Mouse (Mus musculus) megakaryocyte, embryonic 14.5 days (primary cell): ENCODE data around the gene Gm21693. TPM values are rescaled to one million over a fixed set of nuclear protein-coding genes. Genes with fewer than 3 reads are reported as not detected.
"Not testable (repeated sequence)": the region's sequence is repeated elsewhere in the genome, so short reads cannot be mapped to it uniquely, and the experiment has no call there.

Experiments used
- H3K27me3 ChIP-seq: replicated peaks from 2 replicates; pipeline ENCODE3; 2012; ENCODE audit warnings: inconsistent platforms
- H3K36me3 ChIP-seq: replicated peaks from 2 replicates; pipeline ENCODE3; 2012; ENCODE audit warnings: low read length, inconsistent platforms, mixed read lengths
- H3K4me1 ChIP-seq: 2 replicates; pipeline ENCODE4 v1.6.1; 2012; ENCODE audit warnings: inconsistent platforms
- H3K4me3 ChIP-seq: replicated peaks from 2 replicates; pipeline ENCODE3; 2012; ENCODE audit warnings: moderate library complexity, mild to moderate bottlenecking, inconsistent platforms
- H3K9me3 ChIP-seq: 2 replicates; pipeline ENCODE4 v1.6.1; 2012; ENCODE audit warnings: inconsistent platforms
- polyA plus RNA-seq: library from polyadenylated mRNA; stranded (reverse); fragments of >175 nt; gene quantifications from 2 replicates; pipeline ENCODE4 v1.2.3, GENCODE M21; 2012; ENCODE audit warnings: low replicate concordance; ENCODE audit not compliant: insufficient read depth

The Gm21693 gene
- not detected in 2 replicates for polyA plus RNA-seq

GRCm38 (mm10) chrY:3345229-3345628 is at the start of gene Gm21693:
TSS of gene Gm21693 (minus strand) at chrY:3345329.
- H3K27me3 ChIP-seq, H3K9me3 ChIP-seq, H3K4me3 ChIP-seq, H3K36me3 ChIP-seq, H3K4me1 ChIP-seq: not testable (repeated sequence)

GRCm38 (mm10) chrY:3340661-3341060 is 4.5 kb downstream of the Gm21693 start:
- not testable (repeated sequence) for H3K27me3 ChIP-seq, H3K36me3 ChIP-seq, H3K4me3 ChIP-seq, H3K4me1 ChIP-seq, H3K9me3 ChIP-seq

- not testable (repeated sequence) for H3K36me3 ChIP-seq, H3K9me3 ChIP-seq, H3K4me3 ChIP-seq, H3K27me3 ChIP-seq, H3K4me1 ChIP-seq
These were observed 38.8 kb downstream of the Gm21693 start, which contains the start of gene Gm21677 for GRCm38 (mm10) chrY:3306349-3306748. TSS of gene Gm21677 (minus strand) at chrY:3306449.

Other genes starting within 250 kb of the Gm21693 start
- gene Gm21677, start 38.9 kb downstream of the Gm21693 start, polyA plus RNA-seq, result not detected in 2 replicates
- gene Gm21704, start 64.8 kb upstream of the Gm21693 start, polyA plus RNA-seq, result not detected in 2 replicates
- gene Gm21708, start 64.8 kb upstream of the Gm21693 start, polyA plus RNA-seq, result not detected in 2 replicates